Mouse (Mus musculus): Measurements from ENCODE around the gene Kifc1.

DNA sequence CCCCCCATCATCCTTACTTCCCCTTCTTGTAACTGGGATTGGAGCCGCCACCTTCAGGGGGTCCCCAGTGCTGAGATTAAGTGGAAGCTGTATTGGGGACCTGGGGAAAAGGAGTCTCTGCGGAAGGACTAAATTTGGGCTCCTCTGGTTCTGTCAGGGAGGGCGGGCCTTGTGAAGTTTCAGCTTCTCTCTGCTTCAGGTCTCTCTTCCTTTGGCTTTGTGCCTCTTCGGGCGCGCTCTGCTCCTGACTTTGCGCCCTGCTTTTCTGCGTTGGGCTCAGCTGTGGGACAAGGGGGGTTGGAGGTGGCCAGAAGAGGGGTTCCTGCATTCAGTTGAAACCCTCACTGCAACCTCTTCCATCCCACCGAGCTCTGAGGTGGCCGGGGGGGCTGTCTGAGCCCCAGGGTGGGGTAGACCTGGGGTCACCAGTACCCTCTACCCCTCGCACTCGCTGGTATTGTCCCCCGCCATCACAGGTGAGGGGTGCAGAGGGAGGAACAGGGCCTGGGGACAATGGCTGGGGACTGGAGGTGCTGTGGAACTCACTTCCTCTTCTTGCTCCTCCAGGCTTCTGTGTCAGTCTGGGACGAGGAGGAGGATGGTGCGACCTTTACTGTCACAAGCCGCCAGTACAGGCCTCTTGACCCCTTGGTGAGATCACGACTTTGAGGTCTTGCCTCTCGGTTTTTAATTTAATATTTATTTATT lies 40.9 kb upstream of the Kifc1 start:
- TF ChIP-seq CTCF (IDR thresholded peaks at IDR 0.05; ENCODE audit: insufficient read depth, low read length) (no peak), POLR2A (IDR thresholded peaks at IDR 0.05; ENCODE audit: borderline replicate concordance, extremely low read depth, low read depth, low read length) (no peak)
